Mouse (Mus musculus): ENCODE measurements around the gene Folr1. TPM values are rescaled to one million over a fixed set of nuclear protein-coding genes. Genes with fewer than 3 reads are reported as not detected.

Gene Folr1
- polyA plus RNA-seq, 1 experiment from 2014 or later: 6.5 TPM

- Histone ChIP-seq H3K9ac (ENCODE audit: low read length) (no peak within 1 kb of the TSS), H3K9me3 (ENCODE audit: control insufficient read depth, low read length) (0 out of 2 replicates have a peak, but pooled peaks cover 5% of the 10 kb centered on the region), H3K27ac (replicated peaks in 1 of 2; ENCODE audit: control insufficient read depth in 1 of 2, insufficient read depth in 1 of 2, low read depth in 2 of 2, low read length in 2 of 2) (no peak within 1 kb of the TSS), H3K4me3 (ENCODE audit: control insufficient read depth in 1 of 2, insufficient read depth in 1 of 2, low read depth in 1 of 2, low read length in 2 of 2) (peak within 1 kb of the TSS; percentile 16 to 33), H3K4me1 (ENCODE audit: control insufficient read depth in 2 of 2, insufficient read depth in 2 of 2, low read length in 2 of 2) (peaks cover 9 to 27% of the 10 kb centered on the region in 2 experiments), H3K36me3 (ENCODE audit: control insufficient read depth, insufficient read depth, low read length) (no peaks in the 10 kb centered on the region), H3K27me3 (ENCODE audit: control insufficient read depth, insufficient read depth, low read length) (peaks cover 57% of the 10 kb centered on the region), H3K4me2 (ENCODE audit: low read length) (peak within 1 kb of the TSS; percentile 66)
- 1% methylated on average over 33 of the region's 45 CpGs for WGBS
- no peak for ATAC-seq (ENCODE audit: insufficient number of reproducible peaks, insufficient read depth, low FRiP score, low read depth)
Observed at GRCm38 (mm10) chr7:101817861-101818401, 52.7 kb downstream of the Folr1 start, which contains the start of gene Phox2a. Gene Phox2a, plus strand, starts transcription at chr7:101818313.

Small RNAs within 50 kb of the gene (microRNA-seq; reads per million reads assigned to microRNA genes)
- not detected for gene Gm22655

Other genes with a start within 250 kb of the Folr1 start
- gene Clpb, start 207.2 kb downstream of the Folr1 start, polyA plus RNA-seq (2014; fragmentation: Nextera tagmentation; extraction: Ambion mirVana): 46.8 and 48.7 TPM in 2 replicates
- gene Phox2a, start 52.5 kb downstream of the Folr1 start, polyA plus RNA-seq (2014; fragmentation: Nextera tagmentation; extraction: Ambion mirVana): 1.2 TPM in 1 of 2 replicates, not detected in the other
- gene Inppl1, start 32.6 kb downstream of the Folr1 start, polyA plus RNA-seq (2014; fragmentation: Nextera tagmentation; extraction: Ambion mirVana): 32.1 and 34.9 TPM in 2 replicates
- 0.69 and 1.0 TPM in 2 replicates for gene Folr2, start 13.6 kb downstream of the Folr1 start, polyA plus RNA-seq (2014; fragmentation: Nextera tagmentation; extraction: Ambion mirVana)
- gene Anapc15, start 7.1 kb downstream of the Folr1 start, polyA plus RNA-seq (2014; fragmentation: Nextera tagmentation; extraction: Ambion mirVana): 52.0 and 53.2 TPM in 2 replicates
- gene Lamtor1, start 35.1 kb upstream of the Folr1 start, polyA plus RNA-seq (2014; fragmentation: Nextera tagmentation; extraction: Ambion mirVana): 142 and 146 TPM in 2 replicates
- 0.12 and 0.14 TPM in 2 replicates for gene Tomt, start 35.6 kb upstream of the Folr1 start, polyA plus RNA-seq (2014; fragmentation: Nextera tagmentation; extraction: Ambion mirVana)
- 3.9 and 5.0 TPM in 2 replicates for gene Lrrc51, start 63.1 kb upstream of the Folr1 start, polyA plus RNA-seq (2014; fragmentation: Nextera tagmentation; extraction: Ambion mirVana)
- gene Numa1, start 63.3 kb upstream of the Folr1 start, polyA plus RNA-seq (2014; fragmentation: Nextera tagmentation; extraction: Ambion mirVana): 60.5 and 62.5 TPM in 2 replicates
- 1.7 and 2.1 TPM in 2 replicates for gene Il18bp, start 147.9 kb upstream of the Folr1 start, polyA plus RNA-seq (2014; fragmentation: Nextera tagmentation; extraction: Ambion mirVana)
- gene Rnf121, start 194.7 kb upstream of the Folr1 start, polyA plus RNA-seq (2014; fragmentation: Nextera tagmentation; extraction: Ambion mirVana): 16.2 and 16.9 TPM in 2 replicates
- 14.9 and 16.2 TPM in 2 replicates for gene Xndc1, start 194.7 kb upstream of the Folr1 start, polyA plus RNA-seq (2014; fragmentation: Nextera tagmentation; extraction: Ambion mirVana)
- gene Xntrpc, start 194.9 kb upstream of the Folr1 start, polyA plus RNA-seq (2014; fragmentation: Nextera tagmentation; extraction: Ambion mirVana): 0.78 and 1.1 TPM in 2 replicates
- gene Trpc2, start 212.3 kb upstream of the Folr1 start, polyA plus RNA-seq (2014; fragmentation: Nextera tagmentation; extraction: Ambion mirVana): not detected in 2 replicates
- 3.7 and 3.9 TPM in 2 replicates for gene Art1, start 231.0 kb upstream of the Folr1 start, polyA plus RNA-seq (2014; fragmentation: Nextera tagmentation; extraction: Ambion mirVana)
- 1.3 and 1.6 TPM in 2 replicates for gene Art5, start 238.7 kb upstream of the Folr1 start, polyA plus RNA-seq (2014; fragmentation: Nextera tagmentation; extraction: Ambion mirVana)
- 0.19 TPM in 1 of 2 replicates, not detected in the other for gene Chrna10, start 246.0 kb upstream of the Folr1 start, polyA plus RNA-seq (2014; fragmentation: Nextera tagmentation; extraction: Ambion mirVana)